Mouse (Mus musculus) lung, embryonic 15.5 days (tissue): ENCODE measurements around the gene Fubp1. TPM values are rescaled to one million over a fixed set of nuclear protein-coding genes. Genes with fewer than 3 reads are reported as not detected.
"Not testable (repeated sequence)": the region's sequence is repeated elsewhere in the genome, so short reads cannot be mapped to it uniquely, and the experiment has no call there.

Experiments used
- ATAC-seq: fragments of 200-750 bp; cut with Nextera tagmentation; 2 replicates; pipeline ENCODE4 v1.8.0; 2017; ENCODE audit warnings: moderate number of reproducible peaks, borderline replicate concordance; ENCODE audit not compliant: low FRiP score, low TSS enrichment; ENCODE audit errors: extremely low read depth
- H3K27ac ChIP-seq: fragments of 300-500 bp; sonication (generic); 2 replicates; pipeline ENCODE4 v1.5.1; 2015; ENCODE audit warnings: moderate library complexity, mild to moderate bottlenecking, inconsistent platforms
- H3K27me3 ChIP-seq: fragments of 300-500 bp; sonication (generic); 2 replicates; pipeline ENCODE4 v1.6.1; 2015; ENCODE audit warnings: inconsistent platforms
- H3K36me3 ChIP-seq: fragments of 300-500 bp; sonication (generic); 2 replicates; pipeline ENCODE4 v1.6.1; 2015; ENCODE audit warnings: inconsistent platforms
- H3K4me1 ChIP-seq: fragments of 300-500 bp; sonication (generic); 2 replicates; pipeline ENCODE4 v1.6.1; 2015; ENCODE audit warnings: inconsistent platforms
- H3K4me2 ChIP-seq: fragments of 300-500 bp; sonication (generic); 2 replicates; pipeline ENCODE4 v1.6.1; 2015; ENCODE audit warnings: inconsistent platforms, mild to moderate bottlenecking, moderate library complexity
- H3K4me3 ChIP-seq: fragments of 300-500 bp; sonication (generic); 2 replicates; pipeline ENCODE4 v1.5.1; 2015; ENCODE audit warnings: mild to moderate bottlenecking, inconsistent platforms
- H3K9ac ChIP-seq: fragments of 300-500 bp; sonication (generic); 2 replicates; pipeline ENCODE4 v1.6.1; 2015; ENCODE audit warnings: inconsistent platforms
- H3K9me3 ChIP-seq: fragments of 300-500 bp; sonication (generic); 2 replicates; pipeline ENCODE4 v1.6.1; 2016; ENCODE audit warnings: inconsistent platforms
- WGBS: fragments of 180-500 bp; shearing (Covaris S2); methylation state at CpG from one replicate; pipeline ENCODE4 v1.1.7; 2015; 5-methylcytosine and 5-hydroxymethylcytosine counted together
- polyA plus RNA-seq: library from polyadenylated mRNA; unstranded; fragments of >200 nt; fragmentation: Nextera tagmentation; extraction: Ambion mirVana; gene quantifications from 2 replicates; pipeline ENCODE4 v1.2.1, GENCODE M21; 2015

The Fubp1 gene
- polyA plus RNA-seq, 1 experiment from 2014 or later = 272 TPM

DNA sequence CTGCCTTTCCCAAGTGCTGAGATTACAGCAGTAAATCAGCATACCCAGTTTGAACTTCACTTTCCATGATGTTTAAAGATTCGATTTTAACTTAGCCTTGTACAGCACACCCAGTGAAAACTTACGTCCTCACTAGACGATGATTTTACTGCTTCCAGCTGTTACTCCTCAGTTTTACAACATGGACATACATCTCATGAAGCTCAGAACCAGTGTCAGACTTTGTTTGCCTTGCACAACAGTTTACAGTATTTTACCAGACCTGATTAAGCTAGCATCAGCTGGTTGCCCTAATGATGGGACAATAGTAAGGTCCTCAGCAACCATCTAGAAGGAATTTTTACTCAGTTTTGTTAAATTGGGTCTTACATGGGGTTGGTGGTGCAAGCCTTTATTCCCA, 30.9 kb downstream of the Fubp1 start:
- 71% methylated on average over 3 of the region's 3 CpGs for WGBS
- Histone ChIP-seq H3K9me3 (no peaks in the 10 kb centered on the region), H3K36me3 (peaks cover 48% of the 10 kb centered on the region), H3K4me2 (no peak overlapping the region), H3K4me3 (no peak overlapping the region), H3K9ac (no peak overlapping the region), H3K27me3 (no peaks in the 10 kb centered on the region), H3K27ac (no peak overlapping the region), H3K4me1 (no peaks in the 10 kb centered on the region)
- ATAC-seq = no peak

DNA sequence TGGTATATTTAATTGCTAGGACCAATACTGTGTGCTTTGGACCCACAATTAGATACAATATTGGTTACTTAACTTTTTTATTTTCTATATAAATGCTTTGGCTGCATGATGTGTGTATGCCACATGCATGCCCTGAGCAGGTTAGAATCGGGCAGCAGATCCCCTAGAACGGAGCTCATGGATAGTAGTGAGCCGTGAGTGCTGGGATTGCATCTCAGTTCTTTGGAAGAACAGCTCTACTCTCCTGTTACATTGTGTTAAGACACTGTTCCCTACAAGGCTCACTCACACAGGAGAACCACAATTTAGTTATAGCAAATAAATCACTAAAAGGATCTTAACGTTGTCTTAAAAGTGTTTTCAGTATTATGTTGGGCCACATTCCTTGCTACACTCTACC, 33.1 kb downstream of the Fubp1 start:
- Histone ChIP-seq H3K9me3 (no peaks in the 10 kb centered on the region), H3K4me3 (no peak overlapping the region), H3K36me3 (peaks cover 55% of the 10 kb centered on the region), H3K4me1 (no peaks in the 10 kb centered on the region), H3K9ac (no peak overlapping the region), H3K4me2 (no peak overlapping the region), H3K27me3 (no peaks in the 10 kb centered on the region), H3K27ac (no peak overlapping the region)
- ATAC-seq = no peak
- WGBS = 79% methylated on average over 4 of the region's 4 CpGs

DNA sequence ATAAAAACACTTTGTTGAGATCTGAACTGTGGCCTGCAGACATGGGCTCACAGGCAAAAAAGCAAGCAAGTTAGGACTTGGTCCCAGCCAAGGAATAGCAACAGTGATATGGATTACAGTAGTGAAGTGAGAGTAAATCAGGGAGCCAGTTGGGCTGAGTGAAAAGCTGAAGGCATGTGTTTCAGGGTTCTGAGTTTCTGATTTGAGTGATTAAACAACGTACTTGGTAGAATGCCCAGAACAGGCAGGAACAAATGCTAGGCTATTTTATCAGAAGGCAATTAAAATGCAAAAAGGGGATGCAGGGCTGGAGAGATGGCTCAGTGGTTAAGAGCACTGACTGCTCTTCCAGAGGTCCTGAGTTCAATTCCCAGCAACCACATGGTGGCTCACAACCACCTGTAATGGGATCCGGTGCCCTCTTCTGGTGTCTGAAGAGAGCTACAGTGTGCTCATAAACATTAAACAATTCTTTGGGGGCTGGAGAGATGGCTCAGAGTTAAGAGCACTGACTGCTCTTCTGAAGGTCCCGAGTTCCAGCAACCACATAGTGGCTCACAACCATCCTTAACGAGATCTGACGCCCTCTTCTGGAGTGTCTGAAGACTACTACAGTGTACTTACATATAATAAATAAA, 35.2 kb downstream of the Fubp1 start:
- Histone ChIP-seq H3K4me1 (no peaks in the 10 kb centered on the region), H3K27me3 (no peaks in the 10 kb centered on the region), H3K4me3 (no peak overlapping the region), H3K9ac (no peak overlapping the region), H3K36me3 (peaks cover 41% of the 10 kb centered on the region), H3K9me3 (no peaks in the 10 kb centered on the region), H3K4me2 (no peak overlapping the region), H3K27ac (no peak overlapping the region)
- WGBS = 69% methylated on average over 5 of the region's 5 CpGs
- ATAC-seq = no peak

DNA sequence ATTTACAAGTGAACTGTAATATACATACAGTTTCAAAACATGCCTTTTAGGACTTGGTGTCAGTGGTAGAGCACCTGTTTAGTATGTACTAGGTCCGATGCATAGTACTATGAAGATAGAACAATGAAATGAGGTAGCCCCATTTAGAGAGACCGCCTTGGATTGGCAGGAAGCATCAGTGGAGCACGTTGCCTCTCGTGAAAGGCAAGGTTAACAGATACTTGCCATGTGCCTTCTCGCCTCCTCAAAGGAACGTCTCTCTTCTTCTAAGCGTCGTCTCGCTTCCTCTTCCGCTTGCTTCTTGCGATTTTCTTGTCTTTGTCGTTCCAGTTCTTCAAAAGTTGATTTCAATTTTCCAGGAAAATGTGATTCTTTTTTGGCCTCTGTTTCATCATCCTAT, 37.5 kb downstream of the Fubp1 start:
- no peaks in the 10 kb centered on the region for H3K27me3 ChIP-seq
- no peaks in the 10 kb centered on the region for H3K4me1 ChIP-seq
- H3K36me3 ChIP-seq = peaks cover 36% of the 10 kb centered on the region
- H3K9ac ChIP-seq = no peak overlapping the region
- no peak overlapping the region for H3K27ac ChIP-seq
- H3K4me2 ChIP-seq = no peak overlapping the region
- ATAC-seq = no peak
- no peaks in the 10 kb centered on the region for H3K9me3 ChIP-seq
- 83% methylated on average over 12 of the region's 12 CpGs for WGBS
- no peak overlapping the region for H3K4me3 ChIP-seq

DNA sequence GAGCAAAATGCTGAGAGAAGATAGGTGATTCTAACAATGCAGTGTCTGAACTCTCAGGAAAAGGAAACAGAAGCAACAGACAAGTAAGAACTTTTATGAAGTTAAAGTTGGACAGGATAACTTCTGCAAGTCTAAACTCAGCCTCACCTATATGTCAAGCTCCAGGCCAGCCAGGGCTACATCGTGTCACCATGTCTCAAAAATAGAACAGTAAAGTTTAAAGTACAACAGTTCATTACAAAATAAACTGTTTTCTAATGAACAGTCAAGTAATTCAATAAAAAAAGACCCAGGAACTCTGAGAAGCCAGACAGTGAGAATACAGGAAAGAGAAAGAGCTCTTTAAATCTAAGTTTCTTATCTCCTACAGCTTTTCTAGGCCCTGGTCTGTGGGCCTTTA, 40.3 kb downstream of the Fubp1 start:
- H3K27me3 ChIP-seq = no peaks in the 10 kb centered on the region
- ATAC-seq = no peak
- H3K4me1 ChIP-seq = no peaks in the 10 kb centered on the region
- WGBS = 82% methylated on average over 1 of the region's 1 CpGs
- no peak overlapping the region for H3K9ac ChIP-seq
- peaks cover 23% of the 10 kb centered on the region for H3K36me3 ChIP-seq
- H3K27ac ChIP-seq = no peak overlapping the region
- H3K9me3 ChIP-seq = no peaks in the 10 kb centered on the region
- H3K4me3 ChIP-seq = no peak overlapping the region
- no peak overlapping the region for H3K4me2 ChIP-seq

DNA sequence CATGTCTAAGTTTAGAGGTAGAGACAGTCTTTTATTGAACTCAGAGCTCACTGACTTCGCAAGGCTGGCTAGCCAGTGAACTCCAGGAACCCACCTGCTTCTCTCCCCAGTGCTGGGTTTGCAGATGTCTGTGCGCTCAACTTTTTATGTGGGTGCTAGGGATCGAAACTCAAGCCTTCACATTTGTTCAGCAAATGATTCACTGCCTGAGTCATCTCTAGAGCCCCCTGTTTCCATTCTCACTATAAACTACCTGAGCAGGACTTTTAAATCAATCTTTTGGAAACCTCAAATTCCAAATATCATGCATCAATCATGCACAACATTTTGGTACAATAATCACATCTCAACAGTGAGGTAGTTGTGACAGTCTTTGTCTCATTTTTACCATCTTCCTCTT, 47.3 kb downstream of the Fubp1 start:
- ATAC-seq = no peak
- Histone ChIP-seq H3K4me1 (peaks cover 20% of the 10 kb centered on the region), H3K4me2 (no peak overlapping the region), H3K27me3 (no peaks in the 10 kb centered on the region), H3K9ac (no peak overlapping the region), H3K36me3 (no peaks in the 10 kb centered on the region), H3K9me3 (no peaks in the 10 kb centered on the region), H3K27ac (no peak overlapping the region), H3K4me3 (no peak overlapping the region)
- 79% methylated on average over 3 of the region's 3 CpGs for WGBS

DNA sequence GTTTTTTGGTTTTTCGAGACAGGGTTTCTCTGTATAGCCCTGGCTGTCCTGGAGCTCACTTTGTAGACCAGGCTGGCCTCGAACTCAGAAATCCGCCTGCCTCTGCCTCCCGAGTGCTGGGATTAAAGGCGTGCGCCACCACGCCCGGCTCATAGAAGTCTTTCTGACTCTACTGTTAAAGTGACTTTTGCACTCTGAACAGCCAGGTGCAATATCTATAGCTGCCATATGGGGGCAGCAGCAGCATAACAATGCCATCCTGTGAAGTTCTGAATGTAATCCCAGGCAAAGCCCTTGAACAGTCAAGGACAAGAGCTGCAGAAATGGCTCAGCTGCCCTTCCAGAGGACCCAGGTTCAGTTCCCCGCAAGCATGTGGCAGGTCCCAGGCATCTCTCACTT, 49.2 kb downstream of the Fubp1 start:
- not testable (repeated sequence) for H3K9ac ChIP-seq, ATAC-seq, H3K9me3 ChIP-seq, H3K27ac ChIP-seq, H3K27me3 ChIP-seq, H3K4me2 ChIP-seq, H3K36me3 ChIP-seq, H3K4me3 ChIP-seq
- H3K4me1 ChIP-seq = peaks cover 25% of the 10 kb centered on the region
- WGBS = 29% methylated on average over 8 of the region's 9 CpGs

DNA sequence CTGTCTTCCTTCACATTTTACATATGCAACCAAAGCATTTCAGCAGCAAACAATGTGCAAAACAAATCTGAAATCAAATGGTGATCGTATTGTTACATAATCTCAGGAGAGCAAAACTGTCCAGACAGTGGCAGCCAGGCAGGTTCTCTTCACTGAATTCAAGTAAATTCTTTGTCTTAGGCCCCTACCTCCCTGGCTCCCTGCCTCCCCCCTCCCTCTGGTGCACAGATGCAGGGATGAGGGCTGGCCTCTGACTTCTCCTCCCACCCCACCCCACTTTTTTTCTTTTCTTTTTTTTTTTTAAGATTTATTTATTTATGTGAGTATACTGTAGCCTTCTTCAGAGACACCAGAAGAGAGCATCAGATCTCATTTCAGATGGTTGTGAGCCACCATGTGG, 50.1 kb downstream of the Fubp1 start:
- Histone ChIP-seq H3K9ac (no peak overlapping the region), H3K4me1 (peaks cover 25% of the 10 kb centered on the region), H3K9me3 (no peaks in the 10 kb centered on the region), H3K27ac (peak overlapping the region; percentile 29; the same call in 1 of the 2 replicates), H3K27me3 (0 out of 2 replicates have a peak, but pooled peaks cover 3% of the 10 kb centered on the region), H3K4me3 (no peak overlapping the region), H3K4me2 (no peak overlapping the region), H3K36me3 (no peaks in the 10 kb centered on the region)
- ATAC-seq = no peak
- WGBS = 78% methylated on average over 1 of the region's 1 CpGs

DNA sequence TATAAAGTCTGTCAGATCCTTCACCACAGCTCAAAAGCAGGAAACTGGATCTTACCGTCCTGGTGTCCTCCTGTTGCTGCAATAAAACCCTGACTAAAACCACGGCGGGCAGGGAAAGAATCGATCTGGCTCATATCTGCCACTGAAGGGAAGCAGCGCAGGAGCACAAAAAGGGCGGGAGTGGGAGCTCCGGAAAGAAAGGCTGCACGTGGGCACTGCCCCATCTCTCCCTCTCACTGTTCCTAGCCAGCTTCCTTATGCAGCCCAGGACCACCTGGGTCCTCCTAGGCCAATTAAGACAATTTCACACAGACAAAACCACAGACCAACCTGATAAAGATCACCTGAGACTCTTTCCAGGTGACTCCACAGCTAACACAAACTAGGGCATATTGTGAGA, 51.2 kb downstream of the Fubp1 start:
- Histone ChIP-seq H3K9me3 (no peaks in the 10 kb centered on the region), H3K36me3 (no peaks in the 10 kb centered on the region), H3K4me3 (no peak overlapping the region), H3K4me1 (peaks cover 27% of the 10 kb centered on the region), H3K9ac (no peak overlapping the region), H3K27ac (peak overlapping the region; percentile 57), H3K27me3 (peaks cover 6% of the 10 kb centered on the region; the same call in 1 of the 2 replicates), H3K4me2 (peak overlapping the region; percentile 80)
- no peak for ATAC-seq
- 48% methylated on average over 8 of the region's 8 CpGs for WGBS

DNA sequence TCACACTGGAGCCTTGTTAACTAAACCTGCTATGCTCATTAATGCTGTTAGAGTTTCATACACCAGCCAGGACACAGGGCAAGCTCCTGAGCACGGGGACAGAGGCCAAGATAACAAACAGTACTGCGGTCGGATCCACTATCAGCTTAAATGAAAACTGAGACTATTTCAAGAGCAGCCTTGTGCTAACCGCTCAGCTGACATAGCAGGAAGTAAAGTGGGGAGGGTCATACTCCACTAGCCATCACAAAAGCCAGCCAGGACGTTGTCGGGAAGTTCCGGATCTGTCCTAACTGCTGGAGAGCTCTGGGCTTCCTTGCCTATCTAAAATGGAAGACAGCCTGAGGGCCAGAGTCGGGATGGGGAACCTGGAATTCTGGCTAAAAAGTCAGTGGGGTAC, 51.7 kb downstream of the Fubp1 start:
- H3K4me3 ChIP-seq = peak overlapping the region; percentile 7; the same call in 1 of the 2 replicates

DNA sequence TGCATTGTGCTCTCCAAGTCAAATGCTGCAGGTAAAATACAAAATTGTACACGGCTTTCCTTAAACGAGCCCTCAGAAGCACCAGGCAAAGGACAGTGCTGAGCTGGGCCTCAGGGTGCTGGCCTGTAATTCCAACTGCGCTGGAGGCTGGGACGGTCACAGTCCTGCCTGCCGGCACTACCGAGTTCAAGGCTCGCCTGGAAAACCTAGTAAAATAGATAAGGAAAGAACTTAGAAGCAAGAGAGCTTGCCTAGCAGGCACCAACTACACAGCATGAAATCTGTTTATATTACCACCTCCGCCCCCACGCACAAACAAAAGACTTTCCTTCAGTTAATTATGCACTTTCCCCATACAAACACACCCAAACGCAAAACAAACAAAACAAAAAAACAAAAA, 54.2 kb downstream of the Fubp1 start:
- no peak for ATAC-seq
- H3K4me3 ChIP-seq = peak overlapping the region; percentile 67
- H3K36me3 ChIP-seq = no peaks in the 10 kb centered on the region
- H3K4me1 ChIP-seq = peaks cover 32% of the 10 kb centered on the region
- no peaks in the 10 kb centered on the region for H3K9me3 ChIP-seq
- H3K9ac ChIP-seq = peak overlapping the region; percentile 87
- peaks cover 13% of the 10 kb centered on the region; the same call in 1 of the 2 replicates for H3K27me3 ChIP-seq
- H3K4me2 ChIP-seq = peak overlapping the region; percentile 80
- WGBS = 24% methylated on average over 10 of the region's 10 CpGs
- peak overlapping the region; percentile 94 for H3K27ac ChIP-seq

More for the DNA sequence above, 51.7 kb downstream of the Fubp1 start:
- Histone ChIP-seq H3K9ac (no peak overlapping the region), H3K4me1 (peaks cover 32% of the 10 kb centered on the region), H3K27ac (peak overlapping the region; percentile 57), H3K27me3 (peaks cover 10% of the 10 kb centered on the region; the same call in 1 of the 2 replicates), H3K4me2 (peak overlapping the region; percentile 80), H3K36me3 (no peaks in the 10 kb centered on the region), H3K9me3 (no peaks in the 10 kb centered on the region)
- WGBS = 19% methylated on average over 8 of the region's 8 CpGs
- no peak for ATAC-seq

DNA sequence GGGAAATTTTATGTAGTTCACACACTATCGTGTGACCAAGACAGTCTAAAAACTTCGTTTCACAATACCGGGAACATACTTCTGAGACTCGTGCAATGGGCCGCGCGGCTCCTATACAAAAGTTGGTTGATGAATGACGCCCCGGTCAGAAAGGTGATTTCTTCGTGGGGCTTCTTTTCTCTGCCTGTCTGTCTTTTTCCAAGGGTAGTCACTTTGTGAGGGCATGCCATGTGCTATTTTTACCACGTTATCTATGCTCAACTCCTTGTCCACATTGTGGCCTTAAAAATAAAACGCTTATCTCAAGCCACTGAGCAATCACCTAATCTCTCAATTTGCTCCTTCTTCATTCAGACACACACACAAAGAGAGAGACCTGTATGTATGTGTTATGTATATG, 54.6 kb downstream of the Fubp1 start:
- Histone ChIP-seq H3K36me3 (no peaks in the 10 kb centered on the region), H3K9ac (peak overlapping the region; percentile 87), H3K9me3 (no peaks in the 10 kb centered on the region), H3K4me2 (peak overlapping the region; percentile 80), H3K4me3 (peak overlapping the region; percentile 67), H3K27me3 (peaks cover 13% of the 10 kb centered on the region; the same call in 1 of the 2 replicates), H3K4me1 (peaks cover 29% of the 10 kb centered on the region), H3K27ac (peak overlapping the region; percentile 94)
- WGBS = 19% methylated on average over 12 of the region's 12 CpGs
- ATAC-seq = no peak
